Mouse (Mus musculus): Measurements from ENCODE around the gene B9d1.

The B9d1 gene

DNA sequence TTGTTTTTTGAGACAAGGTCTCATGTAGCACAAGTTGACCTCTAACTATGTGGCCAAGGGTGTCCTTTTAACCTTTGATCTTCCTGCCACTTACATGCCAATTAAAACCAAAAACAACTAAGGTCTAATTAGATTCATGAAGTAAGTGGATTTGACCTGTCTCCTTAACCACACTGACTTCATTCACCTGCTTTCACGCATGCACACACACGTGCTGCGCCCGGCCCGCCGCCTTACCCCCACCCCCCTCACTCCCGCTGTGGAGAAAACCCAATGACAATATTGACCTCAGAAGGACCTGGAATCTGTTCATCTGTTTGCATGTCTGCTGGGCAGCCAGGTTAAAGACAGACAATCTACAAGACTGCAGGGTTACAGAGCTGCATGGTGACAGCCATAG, 35.7 kb downstream of the B9d1 start:
- no peak for DNase-seq (ENCODE audit: low read depth)

DNA sequence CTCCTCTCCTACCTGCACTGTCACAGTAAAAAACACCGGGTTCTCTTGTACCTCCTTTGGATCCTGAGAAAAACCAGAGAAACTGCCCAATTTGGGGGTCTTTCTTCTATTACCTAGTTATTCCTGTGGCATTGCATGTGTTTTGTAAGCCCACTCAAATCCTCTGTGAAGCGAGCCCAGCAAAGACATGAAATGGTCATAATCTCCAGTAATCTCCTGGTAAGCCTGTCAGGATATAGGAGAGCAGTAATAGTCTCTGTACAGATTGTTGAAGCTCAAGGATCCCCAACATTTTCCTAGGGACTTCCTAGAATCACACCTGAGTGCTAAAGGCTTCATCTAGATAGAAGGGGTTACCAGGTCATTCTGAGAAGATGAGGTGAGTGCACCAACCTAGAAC, 36.2 kb downstream of the B9d1 start:
- no peak for DNase-seq (ENCODE audit: low read depth)

DNA sequence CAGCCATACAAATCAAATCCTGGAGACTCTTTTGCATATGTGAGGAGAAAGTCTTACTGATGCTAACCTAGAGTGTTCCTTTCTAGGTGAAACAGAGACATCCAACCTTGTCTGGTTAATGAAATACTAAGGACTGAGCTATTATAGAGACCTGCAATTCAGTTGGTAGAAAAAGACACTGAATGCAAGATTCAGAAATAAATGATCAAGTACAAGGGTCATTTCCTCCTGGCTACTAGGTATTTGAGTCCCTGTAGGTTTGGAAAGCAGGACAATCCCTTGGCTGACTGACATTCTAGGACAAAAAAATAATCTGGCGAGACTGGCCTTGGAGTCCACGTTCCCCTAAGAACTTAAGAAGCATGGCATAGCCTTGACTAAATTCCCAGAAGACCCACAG, 40.6 kb downstream of the B9d1 start:
- DNase-seq (ENCODE audit: low read depth): no peak

DNA sequence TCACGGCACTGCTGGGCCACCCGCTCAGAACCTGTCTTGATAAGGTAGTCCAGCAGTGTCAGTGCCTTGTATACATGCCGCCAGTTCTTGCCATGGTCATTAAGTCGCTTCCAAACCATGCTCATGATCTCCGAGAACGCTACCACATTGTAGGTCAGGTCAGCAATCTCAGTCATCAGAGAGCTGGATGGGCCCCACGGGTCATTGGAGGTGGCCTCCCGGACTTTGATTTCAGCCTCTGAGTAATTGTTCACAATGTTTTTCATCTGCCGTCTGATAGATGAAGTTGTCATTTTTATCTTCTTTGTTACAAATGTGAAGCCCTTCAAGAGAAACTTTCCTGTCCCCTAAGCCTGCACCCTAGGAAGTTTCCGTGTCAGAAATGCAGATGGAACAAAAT, 41.5 kb downstream of the B9d1 start:
- no peak for DNase-seq (ENCODE audit: low read depth)

DNA sequence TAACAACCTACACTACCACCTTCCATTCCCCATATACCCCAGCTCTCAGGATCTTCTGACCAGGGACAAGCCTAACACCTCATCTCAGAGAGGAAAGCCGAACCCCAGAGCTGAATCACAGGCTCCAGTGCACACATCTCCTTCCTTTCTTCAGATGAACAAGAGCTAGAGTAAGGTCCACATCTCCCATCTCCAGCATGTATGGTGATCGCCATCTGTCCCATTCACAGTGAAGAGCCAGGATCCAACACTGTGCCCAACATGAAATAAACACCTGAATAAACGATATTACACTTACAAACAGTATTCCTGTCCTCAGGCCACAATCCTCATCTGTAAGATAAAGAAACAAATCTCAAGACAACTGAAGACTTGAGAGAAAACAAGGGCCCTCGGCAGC, 42.8 kb downstream of the B9d1 start:
- DNase-seq (ENCODE audit: low read depth): no peak

DNA sequence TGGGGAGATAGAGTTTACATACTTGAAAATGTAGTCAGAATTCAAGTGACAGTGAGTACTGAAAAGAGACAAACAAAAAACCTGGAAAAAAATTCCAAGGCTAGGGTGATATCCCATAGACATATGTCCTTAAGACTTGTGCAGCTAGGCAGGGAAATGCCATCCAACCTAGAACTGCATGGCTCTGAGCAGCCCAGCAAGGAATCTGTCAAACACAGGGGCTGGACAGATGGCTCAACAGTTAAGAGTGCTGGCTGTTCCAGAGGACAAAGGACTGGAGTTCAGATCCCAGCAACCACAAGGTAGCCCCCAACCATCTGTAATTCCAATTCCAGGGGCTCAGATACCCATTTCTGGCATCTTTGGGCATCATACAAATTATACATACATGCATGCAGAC, 45.7 kb downstream of the B9d1 start:
- DNase-seq (ENCODE audit: low read depth): no peak

DNA sequence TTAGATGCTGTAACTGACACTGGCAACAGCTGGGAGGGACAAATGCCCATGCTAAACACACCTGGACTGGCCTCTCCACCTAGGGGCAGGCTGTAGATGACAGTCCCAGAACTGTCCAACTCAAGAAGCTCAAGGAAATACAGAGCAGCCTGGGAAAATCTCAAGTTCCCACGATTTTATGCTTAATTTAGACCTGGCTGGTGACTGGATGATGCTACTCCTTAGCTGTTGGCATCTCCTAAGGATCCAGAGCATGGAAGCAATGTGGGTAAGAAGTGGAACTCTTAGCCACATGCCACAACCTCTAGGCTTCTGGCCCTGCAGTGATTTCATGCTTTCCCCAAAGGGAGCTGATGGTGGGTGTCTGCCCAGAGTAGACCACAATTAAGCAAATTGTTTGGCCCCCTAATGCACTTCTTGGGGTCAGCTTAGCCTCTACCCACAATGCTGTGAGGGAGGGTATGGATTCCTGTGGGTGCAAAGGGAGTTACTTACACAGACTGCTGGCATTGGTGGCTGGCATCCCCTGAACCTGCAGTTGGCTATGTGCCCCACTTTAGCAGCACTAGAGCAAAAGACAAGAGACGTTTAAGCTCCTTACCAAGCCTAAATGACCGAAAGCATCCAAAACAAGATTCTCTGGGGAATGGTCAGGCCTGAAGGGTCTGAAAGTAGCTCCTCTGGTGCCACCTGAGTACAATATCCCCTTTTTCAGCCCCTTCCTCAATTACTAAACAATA, 48.2 kb downstream of the B9d1 start:
- DNase-seq (ENCODE audit: low read depth): no peak

DNA sequence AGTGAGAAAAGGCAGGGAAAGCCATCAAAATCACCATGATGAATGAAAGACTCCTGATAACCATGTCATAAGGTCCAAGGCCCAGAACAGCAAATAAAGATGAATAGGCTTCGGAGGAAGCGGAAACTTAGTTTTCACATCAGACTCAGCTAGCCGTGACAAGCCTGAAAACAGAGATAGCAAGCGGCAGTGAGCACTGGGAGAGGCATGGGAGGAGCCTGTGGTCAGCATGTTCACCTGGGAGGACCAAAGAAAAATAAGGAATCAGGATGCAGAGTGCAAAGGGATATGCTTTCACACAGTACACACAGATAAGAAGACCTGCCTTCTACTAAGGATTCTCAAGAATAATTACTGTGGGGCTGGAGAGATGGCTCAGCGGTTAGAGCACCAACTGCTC, 54.6 kb downstream of the B9d1 start:
- DNase-seq (ENCODE audit: low read depth): no peak

DNA sequence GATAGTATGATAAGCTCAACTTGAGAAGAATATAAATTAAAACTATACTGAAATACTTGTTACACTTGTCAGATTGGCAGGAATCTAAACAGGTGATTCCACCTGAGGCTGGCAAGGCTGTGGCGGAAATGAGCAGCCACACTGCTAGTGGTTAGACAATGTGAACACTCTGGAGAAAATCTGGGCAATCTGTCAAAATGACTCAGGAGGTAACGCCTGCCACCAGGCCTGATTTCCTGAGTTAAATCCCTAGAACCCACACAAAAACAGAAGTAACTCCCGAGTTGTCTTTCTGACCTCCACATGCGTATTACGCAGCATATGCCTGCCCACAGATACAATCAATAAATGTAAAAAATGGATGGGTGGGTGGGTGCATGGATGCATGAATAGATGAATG, 57.5 kb downstream of the B9d1 start:
- DNase-seq (ENCODE audit: low read depth): no peak

All from c-Kit-positive CD71-negative TER-119-negative erythroid progenitor cells, embryonic 14.5 days (primary cell).